8 mouse cellular contexts compared by ENCODE assay signal in the genomic region with DNA sequence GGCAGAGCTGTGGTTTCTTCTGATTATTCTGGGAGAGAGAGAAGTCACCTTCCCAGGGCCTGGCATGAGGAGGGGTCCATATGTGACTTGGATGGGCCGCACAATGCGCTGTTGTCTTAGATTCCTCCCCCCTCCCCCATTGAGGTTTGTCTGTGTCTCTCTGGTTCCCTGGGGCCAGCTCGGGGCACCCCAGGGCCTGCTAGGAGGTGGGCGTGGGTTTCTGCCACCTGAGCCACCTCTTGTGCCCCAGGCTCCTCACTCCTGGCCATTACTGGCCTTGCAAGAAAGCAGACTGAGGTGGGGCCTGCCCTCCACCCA. TPM values are rescaled to one million over a fixed set of nuclear protein-coding genes. Genes with fewer than 3 reads are reported as not detected.
DNase-seq lines count a peak whose midpoint lies in the region; ATAC-seq and TF ChIP-seq lines count a peak whose summit lies in the region.

No protein-coding gene starts in this region.

- H3K4me1 ChIP-seq in embryonic facial prominence, embryonic 14.5 days (ENCODE audit: control insufficient read depth, insufficient read depth, low read length): peaks cover 35% of the 10 kb centered on the region
- H3K4me1 ChIP-seq in intestine, embryonic 16.5 days (ENCODE audit: control insufficient read depth, insufficient read depth, low read length): peaks cover 43% of the 10 kb centered on the region
- peaks cover 62% of the 10 kb centered on the region for H3K4me1 ChIP-seq in neural tube, embryonic 12.5 days

- WGBS in embryonic facial prominence, embryonic 14.5 days: 50% methylated on average over 4 of the region's 4 CpGs
- WGBS in intestine, embryonic 16.5 days: 64% methylated on average over 4 of the region's 4 CpGs
- WGBS in neural tube, embryonic 12.5 days: 76% methylated on average over 4 of the region's 4 CpGs

- no peak for ATAC-seq in embryonic facial prominence, embryonic 14.5 days (ENCODE audit: low read depth)
- no peak for ATAC-seq in intestine, embryonic 16.5 days
- no peak for ATAC-seq in neural tube, embryonic 12.5 days (ENCODE audit: low FRiP score, low read depth)
- no peak for ATAC-seq in megakaryocyte-erythroid progenitor cell, adult 5-6 weeks (replicated peaks; ENCODE audit: low FRiP score, low TSS enrichment, poor library complexity, severe bottlenecking)

- H3K27me3 ChIP-seq in embryonic facial prominence, embryonic 14.5 days (replicated peaks; ENCODE audit: control insufficient read depth, insufficient read depth, low read length): peaks cover 12% of the 10 kb centered on the region
- no peaks in the 10 kb centered on the region for H3K27me3 ChIP-seq in intestine, embryonic 16.5 days (replicated peaks; ENCODE audit: control insufficient read depth, insufficient read depth, low read length)
- peaks cover 16% of the 10 kb centered on the region for H3K27me3 ChIP-seq in neural tube, embryonic 12.5 days (replicated peaks)

- peak overlapping the region; percentile 98; the same call in 1 of the 2 replicates for H3K27ac ChIP-seq in layer of hippocampus, adult 2 months
- no peak overlapping the region for H3K27ac ChIP-seq in embryonic facial prominence, embryonic 14.5 days (replicated peaks; ENCODE audit: low read depth, low read length)
- H3K27ac ChIP-seq in intestine, embryonic 16.5 days (ENCODE audit: low read length): peak overlapping the region; percentile 94
- H3K27ac ChIP-seq in neural tube, embryonic 12.5 days: no peak overlapping the region

- H3K9me3 ChIP-seq in embryonic facial prominence, embryonic 14.5 days (ENCODE audit: control insufficient read depth, low read length): no peaks in the 10 kb centered on the region
- no peaks in the 10 kb centered on the region for H3K9me3 ChIP-seq in intestine, embryonic 16.5 days (ENCODE audit: control insufficient read depth, low read length)
- no peaks in the 10 kb centered on the region for H3K9me3 ChIP-seq in neural tube, embryonic 12.5 days

- H3K4me2 ChIP-seq in embryonic facial prominence, embryonic 14.5 days (ENCODE audit: low read depth, low read length): peak overlapping the region; percentile 92
- H3K4me2 ChIP-seq in intestine, embryonic 16.5 days (ENCODE audit: low read depth, low read length): peak overlapping the region; percentile 63
- H3K4me2 ChIP-seq in neural tube, embryonic 12.5 days (replicated peaks): peak overlapping the region; percentile 99

- peak overlapping the region; percentile 82 for H3K4me3 ChIP-seq in layer of hippocampus, adult 2 months
- H3K4me3 ChIP-seq in embryonic facial prominence, embryonic 14.5 days (ENCODE audit: low read depth, low read length): peak overlapping the region; percentile 20; the same call in 1 of the 2 replicates
- H3K4me3 ChIP-seq in intestine, embryonic 16.5 days (ENCODE audit: low read length): peak overlapping the region; percentile 90
- H3K4me3 ChIP-seq in neural tube, embryonic 12.5 days: no peak overlapping the region

- TF ChIP-seq CTCF in layer of hippocampus, adult 2 months (conservative IDR thresholded peaks at IDR 0.05): no peak

- H3K9ac ChIP-seq in embryonic facial prominence, embryonic 14.5 days (ENCODE audit: low read depth, low read length): peak overlapping the region; percentile 30
- H3K9ac ChIP-seq in intestine, embryonic 16.5 days (ENCODE audit: low read depth, low read length): peak overlapping the region; percentile 88
- no peak overlapping the region; the same call in 1 of the 2 replicates for H3K9ac ChIP-seq in neural tube, embryonic 12.5 days

- H3K36me3 ChIP-seq in embryonic facial prominence, embryonic 14.5 days (ENCODE audit: control insufficient read depth, insufficient read depth, low read length): peaks cover 12% of the 10 kb centered on the region
- H3K36me3 ChIP-seq in intestine, embryonic 16.5 days (ENCODE audit: control insufficient read depth, insufficient read depth, low read length): peaks cover 7% of the 10 kb centered on the region
- peaks cover 13% of the 10 kb centered on the region for H3K36me3 ChIP-seq in neural tube, embryonic 12.5 days

- intact Hi-C loops in left cerebral cortex, postnatal 4 days (cut with DNase I): no loop called here

- DNase-seq in layer of hippocampus, adult 2 months (ENCODE audit: low spot score in 2 of 2): no peak
- no peak for DNase-seq in layer of hippocampus, adult 9-10 months (ENCODE audit: low spot score)
- no peak for DNase-seq in embryonic facial prominence, embryonic 14.5 days (ENCODE audit: low spot score)
- no peak for DNase-seq in left cerebral cortex, postnatal 4 days
- DNase-seq in spleen, postnatal 14 days (ENCODE audit: low spot score in 2 of 2): no peak

RNA-seq across cellular contexts. Expression of gene Zbtb7a, which starts 4.5 kb away (rescaled TPM):
- 100 to 1,000 TPM; 103 to 109 TPM for total RNA-seq in layer of hippocampus, adult 2 months (2021)
- polyA plus RNA-seq in embryonic facial prominence, embryonic 14.5 days (2014; fragmentation: Nextera tagmentation; extraction: Ambion mirVana): 24.1 and 25.9 TPM in 2 replicates
- 46.2 and 47.4 TPM in 2 replicates for polyA plus RNA-seq in intestine, embryonic 16.5 days (2015; fragmentation: Nextera tagmentation; extraction: Ambion mirVana)
- 15.6 and 17.5 TPM in 2 replicates for polyA plus RNA-seq in neural tube, embryonic 12.5 days (2016; fragmentation: Nextera tagmentation; extraction: Ambion mirVana)
- total RNA-seq in megakaryocyte-erythroid progenitor cell, adult 5-6 weeks (2014; fragmentation: Nextera tagmentation): 33.4 and 34.4 TPM in 2 replicates
- 8.5 and 15.9 TPM in 2 replicates for total RNA-seq in megakaryocyte-erythroid progenitor cell, adult 5-6 weeks (2017)
- total RNA-seq in left cerebral cortex, postnatal 4 days (2021): 10 to 100 TPM; 23.3 to 24.7 TPM

RNA-seq across cellular contexts. Expression of gene Pias4, which starts 28.2 kb away (rescaled TPM):
- 10 to 100 TPM; 29.4 to 29.5 TPM for total RNA-seq in layer of hippocampus, adult 2 months (2021)
- 33.2 and 35.6 TPM in 2 replicates for polyA plus RNA-seq in embryonic facial prominence, embryonic 14.5 days (2014; fragmentation: Nextera tagmentation; extraction: Ambion mirVana)
- 52.5 and 54.4 TPM in 2 replicates for polyA plus RNA-seq in intestine, embryonic 16.5 days (2015; fragmentation: Nextera tagmentation; extraction: Ambion mirVana)
- 67.6 and 70.6 TPM in 2 replicates for polyA plus RNA-seq in neural tube, embryonic 12.5 days (2016; fragmentation: Nextera tagmentation; extraction: Ambion mirVana)
- 14.8 and 15.2 TPM in 2 replicates for total RNA-seq in megakaryocyte-erythroid progenitor cell, adult 5-6 weeks (2014; fragmentation: Nextera tagmentation)
- total RNA-seq in megakaryocyte-erythroid progenitor cell, adult 5-6 weeks (2017): 5.4 and 20.8 TPM in 2 replicates
- total RNA-seq in left cerebral cortex, postnatal 4 days (2021): 10 to 100 TPM; 29.6 to 30.4 TPM

RNA-seq across cellular contexts. Expression of gene Map2k2, which starts 33.8 kb away (rescaled TPM):
- 100 to 1,000 TPM; 132 to 139 TPM for total RNA-seq in layer of hippocampus, adult 2 months (2021)
- 166 and 178 TPM in 2 replicates for polyA plus RNA-seq in embryonic facial prominence, embryonic 14.5 days (2014; fragmentation: Nextera tagmentation; extraction: Ambion mirVana)
- 214 and 225 TPM in 2 replicates for polyA plus RNA-seq in intestine, embryonic 16.5 days (2015; fragmentation: Nextera tagmentation; extraction: Ambion mirVana)
- 230 and 232 TPM in 2 replicates for polyA plus RNA-seq in neural tube, embryonic 12.5 days (2016; fragmentation: Nextera tagmentation; extraction: Ambion mirVana)
- total RNA-seq in megakaryocyte-erythroid progenitor cell, adult 5-6 weeks (2014; fragmentation: Nextera tagmentation): 111 and 122 TPM in 2 replicates
- 38.7 and 50.2 TPM in 2 replicates for total RNA-seq in megakaryocyte-erythroid progenitor cell, adult 5-6 weeks (2017)
- total RNA-seq in left cerebral cortex, postnatal 4 days (2021): 100 to 1,000 TPM; 153 to 167 TPM

RNA-seq across cellular contexts. Expression of gene Eef2, which starts 36.9 kb away (rescaled TPM):
- 100 to 1,000 TPM; 907 to 909 TPM for total RNA-seq in layer of hippocampus, adult 2 months (2021)
- polyA plus RNA-seq in embryonic facial prominence, embryonic 14.5 days (2014; fragmentation: Nextera tagmentation; extraction: Ambion mirVana): 549 and 578 TPM in 2 replicates
- 526 and 531 TPM in 2 replicates for polyA plus RNA-seq in intestine, embryonic 16.5 days (2015; fragmentation: Nextera tagmentation; extraction: Ambion mirVana)
- polyA plus RNA-seq in neural tube, embryonic 12.5 days (2016; fragmentation: Nextera tagmentation; extraction: Ambion mirVana): 515 and 520 TPM in 2 replicates
- total RNA-seq in megakaryocyte-erythroid progenitor cell, adult 5-6 weeks (2014; fragmentation: Nextera tagmentation): 1,282 and 1,455 TPM in 2 replicates
- total RNA-seq in megakaryocyte-erythroid progenitor cell, adult 5-6 weeks (2017): 1,743 and 1,799 TPM in 2 replicates
- total RNA-seq in left cerebral cortex, postnatal 4 days (2021): 1,000 to 10,000 TPM; 1,312 to 1,322 TPM

RNA-seq across cellular contexts. Expression of gene Creb3l3, which starts 40.8 kb away (rescaled TPM):
- total RNA-seq in layer of hippocampus, adult 2 months (2021): under 1 TPM; 0.20 to 0.66 TPM
- polyA plus RNA-seq in embryonic facial prominence, embryonic 14.5 days (2014; fragmentation: Nextera tagmentation; extraction: Ambion mirVana): 0.60 and 0.68 TPM in 2 replicates
- 123 and 180 TPM in 2 replicates for polyA plus RNA-seq in intestine, embryonic 16.5 days (2015; fragmentation: Nextera tagmentation; extraction: Ambion mirVana)
- 0.08 and 0.51 TPM in 2 replicates for polyA plus RNA-seq in neural tube, embryonic 12.5 days (2016; fragmentation: Nextera tagmentation; extraction: Ambion mirVana)
- not detected in 2 replicates for total RNA-seq in megakaryocyte-erythroid progenitor cell, adult 5-6 weeks (2014; fragmentation: Nextera tagmentation)
- not detected in 2 replicates for total RNA-seq in megakaryocyte-erythroid progenitor cell, adult 5-6 weeks (2017)
- under 1 TPM; 0.22 to 0.60 TPM for total RNA-seq in left cerebral cortex, postnatal 4 days (2021)

Comparison
In these comparisons a context has a peak if more than half of its experiments do, and no peak if none do; other contexts are left out.
1. H3K27ac ChIP-seq: peak in layer of hippocampus, adult 2 months (single experiment) and intestine, embryonic 16.5 days (single experiment); none in embryonic facial prominence, embryonic 14.5 days (single experiment) and neural tube, embryonic 12.5 days (single experiment).
2. Peak in every context shown above with its lines, with median percentiles within 50 percentile points of each other: H3K4me2 ChIP-seq.